Mouse (Mus musculus): ENCODE results near the gene Slc16a5. TPM values are rescaled to one million over a fixed set of nuclear protein-coding genes. Genes with fewer than 3 reads are reported as not detected.

Slc16a5 gene
- polyA plus RNA-seq (2012; rRNA removed): 0.18 TPM in 1 of 2 replicates, not detected in the other

DNA sequence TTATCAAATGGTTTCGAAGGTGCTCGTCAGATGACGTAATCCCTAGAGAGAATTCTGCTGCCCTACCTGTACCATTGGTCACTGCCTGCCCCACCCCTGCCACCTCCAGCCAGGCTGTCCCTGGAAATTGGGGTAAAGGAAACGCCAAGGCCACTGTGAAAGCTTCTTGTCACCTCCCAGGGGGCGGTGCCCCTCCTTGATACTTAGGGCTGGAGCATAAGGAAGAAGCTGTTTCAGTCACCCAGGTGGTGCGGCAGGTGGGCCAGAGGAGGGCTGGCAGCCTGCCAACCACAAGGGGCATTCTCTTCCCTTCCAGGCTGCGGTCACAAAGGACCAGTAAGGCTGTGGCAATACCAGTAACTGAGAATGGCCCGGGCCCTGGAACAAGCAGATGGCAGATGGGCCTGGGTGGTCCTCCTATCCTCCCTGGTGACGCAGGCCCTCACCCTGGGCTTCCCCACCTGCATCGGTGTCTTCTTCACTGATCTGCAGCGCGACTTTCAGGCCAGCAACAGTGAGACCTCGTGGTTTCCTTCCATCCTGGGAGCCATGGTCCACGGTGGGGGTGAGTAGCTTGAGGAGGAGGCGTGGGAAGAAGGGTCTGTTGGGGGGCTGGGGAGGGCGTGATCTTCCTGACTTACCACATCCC is at the start of gene Slc16a5:
Gene Slc16a5, plus strand, starts transcription at position 232 of the 649 bp plus-strand sequence.

DNA sequence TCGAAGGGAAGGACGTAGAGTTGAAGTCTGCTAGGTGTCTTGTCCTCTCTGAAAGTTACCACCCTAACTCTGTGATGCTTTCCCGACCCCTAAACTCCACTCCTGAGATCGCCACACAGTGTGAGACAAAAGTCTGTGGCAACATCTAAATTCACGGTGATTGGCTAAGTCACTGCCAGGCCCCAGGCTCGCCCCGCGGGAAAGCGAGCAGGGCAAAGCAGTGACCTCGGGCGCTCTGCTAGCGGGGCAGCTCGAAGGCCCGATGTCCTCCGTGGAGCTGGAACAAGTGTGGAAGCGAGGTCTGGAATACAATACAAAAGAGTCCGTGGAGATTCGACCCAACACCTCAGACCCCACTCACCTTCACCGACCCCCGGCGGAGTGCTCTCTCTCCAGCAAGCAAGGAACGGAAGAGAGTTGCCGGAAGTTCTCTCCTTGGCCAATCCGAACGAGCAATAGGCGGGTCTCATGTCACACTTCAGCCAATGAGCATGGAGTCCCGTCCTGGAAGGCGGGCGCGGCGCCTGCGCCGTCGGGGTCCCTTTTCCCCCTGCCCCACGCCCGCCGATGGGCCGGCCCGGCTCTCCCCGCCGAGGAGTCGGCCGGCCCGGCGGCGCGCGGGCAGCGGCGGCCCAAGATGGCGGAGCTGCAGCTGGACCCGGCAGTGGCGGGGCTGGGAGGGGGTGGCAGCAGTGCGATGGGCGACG is 42.6 kb upstream of the Slc16a5 start, which contains the start of the genes Atp5h and Kctd2:
Gene Atp5h, minus strand, starts transcription at position 432 of the 707 bp plus-strand sequence.
Gene Kctd2, plus strand, starts transcription at position 598 of the 707 bp plus-strand sequence.

DNA sequence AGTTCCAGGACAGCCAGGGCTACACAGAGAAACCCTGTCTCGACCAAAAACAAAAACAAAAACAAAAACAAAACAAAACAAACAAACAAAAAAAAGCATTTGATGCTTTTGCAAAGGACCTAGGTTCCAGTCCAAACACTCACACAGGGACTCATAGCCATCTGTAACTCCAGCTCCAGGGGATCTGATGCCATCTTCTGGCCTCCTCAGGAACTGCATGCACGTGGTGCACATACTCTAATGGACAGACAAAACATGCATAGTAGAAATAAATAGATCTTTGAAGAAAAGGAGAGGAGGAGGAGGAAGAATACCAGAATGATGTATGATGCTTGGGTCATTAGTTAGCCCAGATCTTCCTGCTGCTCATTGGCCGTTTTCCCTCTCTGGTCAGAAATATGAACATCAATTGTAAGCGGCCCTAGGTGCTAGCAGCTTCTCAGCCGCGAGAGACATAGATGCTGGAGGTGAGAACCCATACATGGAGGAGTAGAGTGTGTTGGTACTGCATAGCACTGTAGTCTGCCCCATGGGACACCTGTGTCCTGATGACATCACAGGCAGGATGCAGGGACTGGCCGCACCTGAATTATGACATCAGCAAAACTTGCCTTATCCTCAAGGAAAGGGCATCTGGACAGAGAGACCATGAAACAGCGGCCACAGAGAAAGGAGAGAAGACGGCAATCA is 22.2 kb upstream of the Slc16a5 start, which contains the start of gene Trim80:
Gene Trim80, plus strand, starts transcription at position 640 of the 690 bp plus-strand sequence.

DNA sequence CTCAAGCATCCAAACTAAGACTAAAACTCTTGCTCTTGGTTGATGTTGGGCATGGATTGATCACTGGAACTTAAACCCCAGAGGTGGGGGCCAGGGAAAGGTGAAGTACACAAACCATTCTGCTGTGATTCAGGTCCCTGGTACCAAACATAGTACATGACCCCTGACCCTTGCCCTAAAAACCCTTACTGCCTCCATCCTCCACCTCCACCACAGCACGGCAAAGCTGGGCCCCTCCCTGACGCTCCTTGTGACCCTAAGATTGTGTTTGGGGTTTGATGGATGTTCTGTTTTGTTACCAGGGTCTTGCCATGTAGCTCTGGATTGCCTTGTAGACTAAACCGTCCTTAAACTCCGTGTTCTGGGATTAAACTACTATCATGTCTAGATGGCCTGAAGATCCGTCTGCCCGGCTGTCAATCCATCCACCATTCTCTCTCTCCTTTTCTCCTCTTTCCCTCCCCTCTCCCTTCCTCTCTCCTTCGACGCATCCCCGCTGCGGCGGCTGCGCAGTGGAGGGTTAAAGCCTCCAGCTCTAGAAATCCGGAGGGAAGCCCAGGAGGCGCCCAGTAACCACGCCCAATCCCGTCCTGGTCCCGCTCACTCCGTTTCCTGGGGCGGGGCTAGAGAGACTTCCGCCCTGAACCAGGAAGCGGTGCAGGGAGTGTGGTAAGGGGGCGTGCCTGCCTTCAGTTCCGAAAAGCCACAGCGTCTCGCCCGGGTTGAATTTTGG is 12.9 kb downstream of the Slc16a5 start, which contains the start of gene Armc7:
Gene Armc7, plus strand, starts transcription at position 643 of the 733 bp plus-strand sequence.

DNA sequence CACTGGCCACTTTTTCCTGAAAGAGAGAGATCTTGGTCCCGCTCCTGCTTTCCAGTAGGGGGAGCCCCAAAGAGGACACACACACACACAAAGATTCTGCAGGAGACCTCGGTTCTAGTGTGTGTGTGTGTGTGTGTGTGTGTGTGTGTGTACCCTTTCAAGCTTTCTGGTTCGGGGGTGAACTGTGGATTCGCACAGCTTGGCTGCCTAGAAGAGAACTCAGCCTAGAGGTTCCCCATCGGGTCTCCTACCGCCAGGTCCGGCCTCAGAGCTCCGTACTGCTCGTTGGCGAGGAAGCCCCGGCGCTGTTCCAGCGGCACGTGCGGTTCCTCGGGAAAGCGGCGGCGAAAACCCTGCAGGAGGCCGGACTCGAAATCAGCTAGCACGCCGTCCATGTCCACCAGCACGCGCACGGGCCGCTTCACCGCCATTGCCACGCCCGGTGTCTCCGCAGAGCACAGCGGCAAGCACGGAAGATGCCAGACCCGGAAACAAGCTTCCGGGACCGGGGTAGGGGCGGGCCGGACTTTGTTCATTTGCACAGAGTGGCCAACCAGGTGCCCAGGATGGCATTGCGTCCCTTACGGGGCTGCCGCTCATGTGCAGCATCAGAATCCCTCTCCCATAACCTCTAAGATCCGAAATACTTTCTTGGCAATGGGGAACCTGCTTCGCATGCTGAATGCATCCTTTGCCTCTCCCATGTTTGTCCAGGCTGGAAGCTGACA is 29.2 kb downstream of the Slc16a5 start, which contains the start of gene Nt5c:
Gene Nt5c, minus strand, starts transcription at position 507 of the 728 bp plus-strand sequence.

DNA sequence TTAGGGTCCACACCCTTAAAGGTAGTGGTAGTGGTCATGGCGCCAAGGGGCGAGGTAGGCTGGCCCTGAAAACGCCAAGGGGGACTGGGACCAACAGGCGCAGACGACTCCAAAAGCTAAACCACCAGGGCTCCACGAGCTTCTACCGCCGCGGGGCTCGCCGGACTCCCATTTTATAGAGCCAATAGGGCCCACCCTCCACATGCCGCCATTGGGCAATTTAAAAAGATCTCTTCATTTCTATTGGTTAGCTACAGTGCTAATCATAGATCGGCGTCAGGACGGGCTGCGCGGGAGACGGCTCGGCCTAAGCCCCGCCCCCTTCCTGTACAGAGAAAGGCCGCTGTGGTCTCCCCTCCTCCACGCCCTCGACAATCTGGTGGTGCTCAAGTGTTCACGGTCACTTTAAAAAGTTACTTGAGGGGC is 52.0 kb downstream of the Slc16a5 start, which contains the start of gene Jpt1:
Gene Jpt1, minus strand, starts transcription at position 150 of the 426 bp plus-strand sequence.

Other genes starting within 250 kb of the Slc16a5 start
- gene Grin2c, start 195.2 kb upstream of the Slc16a5 start, polyA plus RNA-seq (2012; rRNA removed): 0.96 and 1.0 TPM in 2 replicates
- 26.5 and 29.2 TPM in 2 replicates for gene Fdxr, start 185.4 kb upstream of the Slc16a5 start, polyA plus RNA-seq (2012; rRNA removed)
- 1.8 and 2.4 TPM in 2 replicates for gene Fads6, start 164.8 kb upstream of the Slc16a5 start, polyA plus RNA-seq (2012; rRNA removed)
- gene Otop2, start 155.3 kb upstream of the Slc16a5 start, polyA plus RNA-seq (2012; rRNA removed): 0.10 TPM in 2 replicates
- gene Ush1g, start 140.4 kb upstream of the Slc16a5 start, polyA plus RNA-seq (2012; rRNA removed): 0.05 TPM in 2 replicates
- gene Otop3, start 127.7 kb upstream of the Slc16a5 start, polyA plus RNA-seq (2012; rRNA removed): 0.36 and 0.41 TPM in 2 replicates
- gene Hid1, start 94.7 kb upstream of the Slc16a5 start, polyA plus RNA-seq (2012; rRNA removed): 45.1 and 49.4 TPM in 2 replicates
- 34.8 and 35.1 TPM in 2 replicates for gene Cdr2l, start 80.6 kb upstream of the Slc16a5 start, polyA plus RNA-seq (2012; rRNA removed)
- 134 and 152 TPM in 2 replicates for gene Mrpl58, start 58.7 kb upstream of the Slc16a5 start, polyA plus RNA-seq (2012; rRNA removed)
- gene Atp5h, start 42.5 kb upstream of the Slc16a5 start, polyA plus RNA-seq (2012; rRNA removed): 497 and 500 TPM in 2 replicates
- 51.5 and 51.6 TPM in 2 replicates for gene Kctd2, start 42.3 kb upstream of the Slc16a5 start, polyA plus RNA-seq (2012; rRNA removed)
- gene Trim80, start 21.9 kb upstream of the Slc16a5 start, polyA plus RNA-seq (2012; rRNA removed): 0.04 and 0.06 TPM in 2 replicates
- gene Armc7, start 13.2 kb downstream of the Slc16a5 start, polyA plus RNA-seq (2012; rRNA removed): 11.7 and 12.9 TPM in 2 replicates
- gene Nt5c, start 29.4 kb downstream of the Slc16a5 start, polyA plus RNA-seq (2012; rRNA removed): 80.7 and 82.5 TPM in 2 replicates
- gene Jpt1, start 51.9 kb downstream of the Slc16a5 start, polyA plus RNA-seq (2012; rRNA removed): 1,013 and 1,226 TPM in 2 replicates
- gene Sumo2, start 73.8 kb downstream of the Slc16a5 start, polyA plus RNA-seq (2012; rRNA removed): 662 and 802 TPM in 2 replicates
- 151 and 152 TPM in 2 replicates for gene Nup85, start 102.0 kb downstream of the Slc16a5 start, polyA plus RNA-seq (2012; rRNA removed)
- gene Mrps7, start 141.5 kb downstream of the Slc16a5 start, polyA plus RNA-seq (2012; rRNA removed): 39.4 and 39.7 TPM in 2 replicates
- gene Gga3, start 141.6 kb downstream of the Slc16a5 start, polyA plus RNA-seq (2012; rRNA removed): 48.1 and 53.0 TPM in 2 replicates
- 19.2 and 23.0 TPM in 2 replicates for gene Mif4gd, start 150.5 kb downstream of the Slc16a5 start, polyA plus RNA-seq (2012; rRNA removed)
- gene Slc25a19, start 165.8 kb downstream of the Slc16a5 start, polyA plus RNA-seq (2012; rRNA removed): 53.5 and 57.1 TPM in 2 replicates
- gene Grb2, start 246.1 kb downstream of the Slc16a5 start, polyA plus RNA-seq (2012; rRNA removed): 111 and 113 TPM in 2 replicates